11 mouse cellular contexts compared by ENCODE assay signal in the genomic region with DNA sequence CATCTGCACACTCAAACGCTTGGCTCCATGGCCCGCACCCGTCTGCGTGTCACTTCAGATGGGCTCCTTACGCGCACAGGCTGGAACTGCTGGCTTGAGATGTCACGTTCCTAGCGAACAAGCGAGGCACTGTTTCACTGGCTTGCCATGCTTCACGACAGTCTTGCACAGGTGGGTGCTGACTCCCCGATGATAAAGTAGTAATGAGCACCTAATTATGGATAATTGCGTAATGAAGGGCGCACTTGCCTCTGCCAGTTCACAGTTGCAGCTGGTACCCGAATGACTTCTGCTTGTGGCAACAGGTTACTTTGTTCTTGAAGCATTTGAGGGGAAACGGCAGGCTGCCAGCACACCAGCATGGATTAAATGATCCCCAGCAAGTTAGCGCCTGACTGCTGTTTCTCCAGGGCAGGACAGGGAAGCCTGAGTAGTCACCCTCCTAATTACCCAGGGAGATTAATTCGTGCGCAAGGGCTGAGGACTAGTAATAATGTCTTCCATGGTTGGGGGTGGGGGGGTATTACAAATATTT.
DNase-seq lines count a peak whose midpoint lies in the region; ATAC-seq and TF ChIP-seq lines count a peak whose summit lies in the region.
"Had no signal": no experiment of that assay in that cellular context is flagged by ENCODE, and none has a peak within 500 bp of the region (broad histone marks: within the 10 kb centered on the region; RNA-seq: fewer than 3 reads in every experiment).

No protein-coding gene starts in this region.

- no peak for TF ChIP-seq EP300 in stomach, postnatal 0 days (optimal IDR thresholded peaks at IDR 0.05)

- 0 out of 2 replicates have a peak overlapping the region, but pooled peaks have one; percentile 24 for H3K4me2 ChIP-seq in forebrain, embryonic 14.5 days (ENCODE audit: low read length)
- no peak overlapping the region for H3K4me2 ChIP-seq in forebrain, embryonic 12.5 days
- H3K4me2 ChIP-seq in stomach, postnatal 0 days (replicated peaks; ENCODE audit: low read depth), result peak overlapping the region; percentile 29; the same call in 1 of the 2 replicates

- 15% methylated on average over 18 of the region's 18 CpGs for WGBS in forebrain, embryonic 14.5 days
- WGBS in forebrain, embryonic 12.5 days, result 44% methylated on average over 18 of the region's 18 CpGs
- WGBS in limb, embryonic 10.5 days, result 52% methylated on average over 18 of the region's 18 CpGs
- 46% methylated on average over 18 of the region's 18 CpGs for WGBS in stomach, postnatal 0 days

- DNase-seq in forebrain, embryonic 14.5 days (ENCODE audit: low spot score), result peak; percentile 73
- DNase-seq in right cerebral cortex, postnatal 10 days (ENCODE audit: low spot score in 2 of 2), result peak; percentile 23 to 31
- no peak for DNase-seq in right cerebral cortex, postnatal 36 days (ENCODE audit: low spot score in 2 of 2)
- peak; percentile 34 for DNase-seq in limb, embryonic 10.5 days (ENCODE audit: low spot score)
- DNase-seq in stomach, postnatal 0 days (ENCODE audit: low spot score), result peak; percentile 26
- no peak for DNase-seq in lung, postnatal 4 days
- DNase-seq: layer of hippocampus, adult 9-11 months had no signal

- no peaks in the 10 kb centered on the region for H3K36me3 ChIP-seq in forebrain, embryonic 14.5 days (ENCODE audit: control insufficient read depth, insufficient read depth, low read length)
- no peaks in the 10 kb centered on the region for H3K36me3 ChIP-seq in forebrain, embryonic 12.5 days (replicated peaks)
- no peaks in the 10 kb centered on the region for H3K36me3 ChIP-seq in limb, embryonic 10.5 days
- H3K36me3 ChIP-seq in stomach, postnatal 0 days (ENCODE audit: control insufficient read depth, insufficient read depth, low read length), result no peaks in the 10 kb centered on the region
- H3K36me3 ChIP-seq: heart, embryonic 10.5 days had no signal

- no peaks in the 10 kb centered on the region for H3K9me3 ChIP-seq in forebrain, embryonic 14.5 days (replicated peaks; ENCODE audit: control insufficient read depth, low read length)
- no peaks in the 10 kb centered on the region for H3K9me3 ChIP-seq in forebrain, embryonic 12.5 days
- H3K9me3 ChIP-seq in limb, embryonic 10.5 days (replicated peaks), result no peaks in the 10 kb centered on the region
- no peaks in the 10 kb centered on the region for H3K9me3 ChIP-seq in stomach, postnatal 0 days (ENCODE audit: control insufficient read depth, low read length)
- H3K9me3 ChIP-seq: heart, embryonic 10.5 days had no signal

- H3K4me3 ChIP-seq in forebrain, embryonic 14.5 days (ENCODE audit: low read depth, low read length), result no peak overlapping the region
- no peak overlapping the region for H3K4me3 ChIP-seq in forebrain, embryonic 12.5 days (replicated peaks)
- H3K4me3 ChIP-seq in limb, embryonic 10.5 days, result 0 out of 2 replicates have a peak overlapping the region, but pooled peaks have one; percentile 1
- 0 out of 2 replicates have a peak overlapping the region, but pooled peaks have one; percentile 0 for H3K4me3 ChIP-seq in stomach, postnatal 0 days (ENCODE audit: low read depth, low read length)
- H3K4me3 ChIP-seq: heart, embryonic 10.5 days had no signal

- ATAC-seq in forebrain, embryonic 14.5 days, result peak; percentile 48
- ATAC-seq in forebrain, embryonic 12.5 days (ENCODE audit: low FRiP score), result no peak; the same call in 1 of the 2 replicates
- peak; percentile 63; the same call in 1 of the 2 replicates for ATAC-seq in stomach, postnatal 0 days (ENCODE audit: low FRiP score, low TSS enrichment)
- ATAC-seq in CD4-positive, CD25-positive, alpha-beta regulatory T cell, adult 4 months, result no peak
- ATAC-seq: Patski had no signal

- no peak for TF ChIP-seq CTCF in stomach, postnatal 0 days (IDR thresholded peaks at IDR 0.05; ENCODE audit: low read depth)

- peaks cover 5% of the 10 kb centered on the region for H3K4me1 ChIP-seq in forebrain, embryonic 14.5 days (ENCODE audit: control insufficient read depth, insufficient read depth, low read length)
- peaks cover 14% of the 10 kb centered on the region for H3K4me1 ChIP-seq in forebrain, embryonic 12.5 days
- peaks cover 23% of the 10 kb centered on the region for H3K4me1 ChIP-seq in limb, embryonic 10.5 days
- no peaks in the 10 kb centered on the region for H3K4me1 ChIP-seq in stomach, postnatal 0 days (replicated peaks; ENCODE audit: control insufficient read depth, insufficient read depth)
- H3K4me1 ChIP-seq: heart, embryonic 10.5 days had no signal

- H3K27ac ChIP-seq in forebrain, embryonic 14.5 days (ENCODE audit: low read depth, low read length), result no peak overlapping the region
- H3K27ac ChIP-seq in forebrain, embryonic 12.5 days, result no peak overlapping the region
- H3K27ac ChIP-seq in limb, embryonic 10.5 days, result peak overlapping the region; percentile 26; the same call in 1 of the 2 replicates
- 0 out of 2 replicates have a peak overlapping the region, but pooled peaks have one; percentile 13 for H3K27ac ChIP-seq in stomach, postnatal 0 days (replicated peaks)
- H3K27ac ChIP-seq: heart, embryonic 10.5 days had no signal

- no peak overlapping the region for H3K9ac ChIP-seq in forebrain, embryonic 14.5 days (ENCODE audit: low read length)
- H3K9ac ChIP-seq in forebrain, embryonic 12.5 days, result no peak overlapping the region
- no peak overlapping the region for H3K9ac ChIP-seq in stomach, postnatal 0 days (ENCODE audit: low read length)

- H3K27me3 ChIP-seq in forebrain, embryonic 14.5 days (replicated peaks; ENCODE audit: control insufficient read depth, insufficient read depth, low read length), result peaks cover 6% of the 10 kb centered on the region
- H3K27me3 ChIP-seq in forebrain, embryonic 12.5 days, result peaks cover 58% of the 10 kb centered on the region
- H3K27me3 ChIP-seq in limb, embryonic 10.5 days (ENCODE audit: low read depth, poor library complexity, severe bottlenecking), result peaks cover 8% of the 10 kb centered on the region; the same call in 1 of the 2 replicates
- no peaks in the 10 kb centered on the region for H3K27me3 ChIP-seq in stomach, postnatal 0 days (ENCODE audit: control insufficient read depth, insufficient read depth, low read length)
- H3K27me3 ChIP-seq: Patski had no signal

Comparison
In these comparisons a context has a peak if more than half of its experiments do, and no peak if none do; other contexts are left out.
1. ATAC-seq: peak in forebrain, embryonic 14.5 days (single experiment) and stomach, postnatal 0 days (single experiment); none in forebrain, embryonic 12.5 days (single experiment) and CD4-positive, CD25-positive, alpha-beta regulatory T cell, adult 4 months (single experiment).
2. DNase-seq: peak in forebrain, embryonic 14.5 days (single experiment), right cerebral cortex, postnatal 10 days (2 of 2), limb, embryonic 10.5 days (single experiment) and stomach, postnatal 0 days (single experiment); none in right cerebral cortex, postnatal 36 days (0 of 2) and lung, postnatal 4 days (0 of 2).
3. H3K27ac ChIP-seq: peak in limb, embryonic 10.5 days (single experiment) and stomach, postnatal 0 days (single experiment); none in forebrain, embryonic 14.5 days (single experiment) and forebrain, embryonic 12.5 days (single experiment).
4. H3K4me3 ChIP-seq: peak in limb, embryonic 10.5 days (single experiment) and stomach, postnatal 0 days (single experiment); none in forebrain, embryonic 14.5 days (single experiment) and forebrain, embryonic 12.5 days (single experiment).